In the genomic region with DNA sequence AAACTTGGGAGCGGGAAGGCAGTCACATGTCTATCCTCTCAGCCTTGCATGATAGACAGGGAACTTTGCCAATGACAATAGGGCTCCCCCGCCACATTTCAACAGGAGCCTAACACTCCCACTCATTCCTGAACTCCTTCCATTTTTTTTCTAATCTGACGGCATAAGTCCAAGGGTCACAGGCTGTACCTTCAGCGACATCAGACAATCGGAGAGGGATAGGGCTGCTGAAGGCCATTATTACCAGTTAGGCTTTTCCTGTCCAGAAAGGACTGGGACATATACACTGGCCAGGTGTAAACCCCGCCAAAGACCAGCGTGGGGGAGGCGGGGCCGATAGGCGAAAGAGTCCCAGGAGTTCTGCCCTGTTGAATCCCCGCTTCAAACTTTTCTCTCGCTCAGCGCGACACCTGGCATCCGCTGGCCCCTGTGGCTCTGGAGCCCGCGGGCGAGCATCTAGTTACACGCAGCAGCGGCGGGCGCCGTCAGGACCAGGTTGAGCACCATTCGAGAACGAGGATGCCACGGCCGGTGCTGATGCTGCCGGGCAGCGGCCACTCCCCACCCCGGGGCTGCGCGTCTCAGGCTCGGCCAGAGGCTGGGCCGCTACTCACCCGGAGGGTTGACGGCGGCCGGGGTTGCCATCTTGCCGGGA, we compare ENCODE assay signal across 8 mouse cellular contexts. TPM values are rescaled to one million over a fixed set of nuclear protein-coding genes. Genes with fewer than 3 reads are reported as not detected.
A peak's percentile ranks its signal among the peaks of the same experiment; 100 is the strongest.
DNase-seq lines count a peak whose midpoint lies in the region; ATAC-seq and TF ChIP-seq lines count a peak whose summit lies in the region.
"Had no signal": no experiment of that assay in that cellular context is flagged by ENCODE, and none has a peak within 500 bp of the region (broad histone marks: within the 10 kb centered on the region; RNA-seq: fewer than 3 reads in every experiment).

No protein-coding gene starts in this region.

- WGBS in embryonic facial prominence, embryonic 14.5 days, result 2% methylated on average over 19 of the region's 39 CpGs
- WGBS in hindbrain, embryonic 16.5 days, result under 1% methylated on average over 37 of the region's 39 CpGs
- under 1% methylated on average over 37 of the region's 39 CpGs for WGBS in midbrain, embryonic 12.5 days

- H3K36me3 ChIP-seq in E14TG2a.4 (ENCODE audit: insufficient read depth, low read length), result no peaks in the 10 kb centered on the region
- no peaks in the 10 kb centered on the region for H3K36me3 ChIP-seq in embryonic facial prominence, embryonic 14.5 days (ENCODE audit: control insufficient read depth, insufficient read depth, low read length)
- H3K36me3 ChIP-seq in hindbrain, embryonic 16.5 days (ENCODE audit: control insufficient read depth, insufficient read depth, low read length), result no peaks in the 10 kb centered on the region
- H3K36me3 ChIP-seq in midbrain, embryonic 12.5 days, result peaks cover 19% of the 10 kb centered on the region

- ATAC-seq in activated CD4-positive, CD25-positive, alpha-beta regulatory T cell, adult 4 months, result peak; percentile 26
- peak; percentile 83 for ATAC-seq in embryonic facial prominence, embryonic 14.5 days (ENCODE audit: low read depth)
- peak; percentile 79 for ATAC-seq in hindbrain, embryonic 16.5 days
- ATAC-seq in midbrain, embryonic 12.5 days (ENCODE audit: low FRiP score, low read depth), result peak; percentile 86

- H3K4me2 ChIP-seq in embryonic facial prominence, embryonic 14.5 days (ENCODE audit: low read depth, low read length), result peak overlapping the region; percentile 79
- H3K4me2 ChIP-seq in hindbrain, embryonic 16.5 days (ENCODE audit: low read length), result peak overlapping the region; percentile 56
- peak overlapping the region; percentile 75 for H3K4me2 ChIP-seq in midbrain, embryonic 12.5 days (replicated peaks)

- H3K27ac ChIP-seq in embryonic facial prominence, embryonic 14.5 days (replicated peaks; ENCODE audit: low read depth, low read length), result peak overlapping the region; percentile 80
- H3K27ac ChIP-seq in hindbrain, embryonic 16.5 days (ENCODE audit: low read depth, low read length), result peak overlapping the region; percentile 95
- peak overlapping the region; percentile 95 for H3K27ac ChIP-seq in midbrain, embryonic 12.5 days (replicated peaks)

- H3K4me1 ChIP-seq in E14TG2a.4 (replicated peaks; ENCODE audit: low read depth, low read length), result peaks cover 11% of the 10 kb centered on the region; the same call in 1 of the 2 replicates
- peaks cover 11% of the 10 kb centered on the region; the same call in 1 of the 2 replicates for H3K4me1 ChIP-seq in embryonic facial prominence, embryonic 14.5 days (ENCODE audit: control insufficient read depth, insufficient read depth, low read length)
- H3K4me1 ChIP-seq in hindbrain, embryonic 16.5 days (ENCODE audit: control insufficient read depth, insufficient read depth, low read depth, low read length), result peaks cover 20% of the 10 kb centered on the region
- peaks cover 30% of the 10 kb centered on the region for H3K4me1 ChIP-seq in midbrain, embryonic 12.5 days

- peaks cover 60% of the 10 kb centered on the region for H3K27me3 ChIP-seq in E14TG2a.4 (ENCODE audit: insufficient read depth, low read length)
- no peaks in the 10 kb centered on the region for H3K27me3 ChIP-seq in embryonic facial prominence, embryonic 14.5 days (replicated peaks; ENCODE audit: control insufficient read depth, insufficient read depth, low read length)
- H3K27me3 ChIP-seq in hindbrain, embryonic 16.5 days (replicated peaks; ENCODE audit: control insufficient read depth, insufficient read depth, low read length), result no peaks in the 10 kb centered on the region
- no peaks in the 10 kb centered on the region for H3K27me3 ChIP-seq in midbrain, embryonic 12.5 days

- no peak for TF ChIP-seq CTCF in E14TG2a.4 (conservative IDR thresholded peaks at IDR 0.05; ENCODE audit: low read length)

- H3K9me3 ChIP-seq in E14TG2a.4 (ENCODE audit: low read length), result 0 out of 2 replicates have a peak, but pooled peaks cover 3% of the 10 kb centered on the region
- no peaks in the 10 kb centered on the region for H3K9me3 ChIP-seq in embryonic facial prominence, embryonic 14.5 days (ENCODE audit: control insufficient read depth, low read length)
- H3K9me3 ChIP-seq in hindbrain, embryonic 16.5 days (ENCODE audit: control insufficient read depth, low read length), result no peaks in the 10 kb centered on the region
- no peaks in the 10 kb centered on the region for H3K9me3 ChIP-seq in midbrain, embryonic 12.5 days

- DNase-seq in embryonic facial prominence, embryonic 14.5 days (ENCODE audit: low spot score), result peak; percentile 64
- peak; percentile 49 to 66 for DNase-seq in left cerebral cortex, adult 8-10 months (ENCODE audit: low spot score in 2 of 2)
- peak; percentile 68 for DNase-seq in testis, postnatal 10 days (ENCODE audit: low spot score)

- peak overlapping the region; percentile 89 for H3K4me3 ChIP-seq in E14TG2a.4 (replicated peaks; ENCODE audit: low read length)
- peak overlapping the region; percentile 70 for H3K4me3 ChIP-seq in embryonic facial prominence, embryonic 14.5 days (ENCODE audit: low read depth, low read length)
- H3K4me3 ChIP-seq in hindbrain, embryonic 16.5 days (ENCODE audit: low read length), result peak overlapping the region; percentile 77
- peak overlapping the region; percentile 85 for H3K4me3 ChIP-seq in midbrain, embryonic 12.5 days
- H3K4me3 ChIP-seq: erythroblast, embryonic 14.5 days had no signal

- H3K9ac ChIP-seq in embryonic facial prominence, embryonic 14.5 days (ENCODE audit: low read depth, low read length), result peak overlapping the region; percentile 85
- H3K9ac ChIP-seq in hindbrain, embryonic 16.5 days (ENCODE audit: low read depth, low read length), result peak overlapping the region; percentile 94
- H3K9ac ChIP-seq in midbrain, embryonic 12.5 days (replicated peaks), result peak overlapping the region; percentile 87

RNA-seq across cellular contexts. Expression of gene Arnt2, which starts 0.6 kb away (rescaled TPM):
- polyA plus RNA-seq in activated CD4-positive, CD25-positive, alpha-beta regulatory T cell, adult 4 months (2017; shearing (Covaris generic)), result 1 to 10 TPM; 1.4 to 3.1 TPM
- polyA plus RNA-seq in embryonic facial prominence, embryonic 14.5 days (2014; fragmentation: Nextera tagmentation; extraction: Ambion mirVana), result 7.6 and 9.3 TPM in 2 replicates
- 53.8 and 72.4 TPM in 2 replicates for polyA plus RNA-seq in hindbrain, embryonic 16.5 days (2015; fragmentation: Nextera tagmentation; extraction: Ambion mirVana)
- total RNA-seq in left cerebral cortex, adult 8-10 months (2022), result 100 to 1,000 TPM; 205 to 240 (median 236) TPM
- polyA plus RNA-seq in midbrain, embryonic 12.5 days (2016; fragmentation: Nextera tagmentation; extraction: Ambion mirVana), result 67.1 and 77.6 TPM in 2 replicates
- polyA plus RNA-seq: erythroblast, embryonic 14.5 days had no signal

Comparison
In these comparisons a context has a peak if more than half of its experiments do, and no peak if none do; other contexts are left out.
1. Peak in every context shown above with its lines: DNase-seq, ATAC-seq, H3K4me3 ChIP-seq and H3K27ac ChIP-seq.
2. ATAC-seq: peak in every context shown above with its lines; median percentile 86 in midbrain, embryonic 12.5 days; 83 in embryonic facial prominence, embryonic 14.5 days; 79 in hindbrain, embryonic 16.5 days; 26 in activated CD4-positive, CD25-positive, alpha-beta regulatory T cell, adult 4 months.